Mouse (Mus musculus) liver, embryonic 14.5 days (tissue): ENCODE results near the gene Jhy.

Source experiments
- CTCF ChIP-seq: IDR thresholded peaks from 2 replicates; pipeline ENCODE4 v1.5.1; 2016; ENCODE audit warnings: antibody characterized with exemption, low read depth, control low read depth
- EP300 ChIP-seq: IDR thresholded peaks from 2 replicates; pipeline ENCODE4 v1.6.1; 2016; ENCODE audit warnings: antibody characterized with exemption, low read depth

DNA sequence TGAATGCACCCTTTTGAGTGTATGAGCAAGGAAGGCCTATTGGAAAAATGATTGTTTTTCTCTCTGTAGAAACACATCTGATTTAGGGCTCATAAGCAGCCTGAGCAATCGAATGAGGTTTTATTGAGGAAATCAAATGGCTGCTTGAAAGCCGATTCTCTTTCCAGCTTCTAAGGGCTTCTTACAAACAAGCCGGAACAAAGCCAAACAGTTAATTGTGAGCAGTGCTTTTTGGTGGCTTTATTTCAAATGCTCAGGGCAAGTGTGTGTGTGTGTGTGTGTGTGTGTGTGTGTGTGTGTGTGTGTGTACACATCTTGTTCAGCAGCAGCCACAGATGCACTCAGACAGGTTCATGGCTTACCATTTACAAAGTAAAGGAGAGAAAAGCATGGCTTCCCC, 2.5 kb downstream of the Jhy start:
- TF ChIP-seq CTCF, result no peak
- TF ChIP-seq EP300, result no peak
